Mouse (Mus musculus) MEL (cell line): ENCODE measurements around the gene Nrbp1. TPM values are rescaled to one million over a fixed set of nuclear protein-coding genes. Genes with fewer than 3 reads are reported as not detected.

ENCODE experiments used
- DNase-seq: peaks from one replicate; pipeline ENCODE4 v3.0.0; 2011; ENCODE audit warnings: low read depth, low spot score
- H3K27ac ChIP-seq: 2 replicates; pipeline ENCODE4 v1.5.1; 2012; ENCODE audit warnings: low read depth, mild to moderate bottlenecking, control low read depth, low read length, moderate library complexity; ENCODE audit not compliant: control insufficient read depth
- H3K27me3 ChIP-seq, 2 experiments: fragments of 150-350 bp in 1 of 2; sonication (generic) in 1 of 2; 2 replicates each; pipeline ENCODE4 v1.6.1; 2012; ENCODE audit warnings: low read length in 2 of 2, mild to moderate bottlenecking in 2 of 2, improper control_type of control experiment in 1 of 2, moderate library complexity in 1 of 2; ENCODE audit not compliant: insufficient read depth in 2 of 2, control insufficient read depth in 1 of 2
- H3K36me3 ChIP-seq, 2 experiments: 2 replicates each; pipeline ENCODE4 v1.6.1; 2012 to 2014; ENCODE audit warnings: low read length in 2 of 2, improper control_type of control experiment in 1 of 2, inconsistent platforms in 1 of 2, mild to moderate bottlenecking in 1 of 2; ENCODE audit not compliant: insufficient read depth in 2 of 2, control insufficient read depth in 1 of 2
- H3K4me1 ChIP-seq, 2 experiments: fragments of 150-350 bp in 1 of 2; sonication (generic) in 1 of 2; 2 replicates each; pipeline ENCODE4 v1.6.1; 2012; ENCODE audit warnings: low read length in 2 of 2, improper control_type of control experiment in 1 of 2, mild to moderate bottlenecking in 1 of 2; ENCODE audit not compliant: insufficient read depth in 2 of 2, control insufficient read depth in 1 of 2
- H3K4me3 ChIP-seq, 2 experiments: fragments of 150-350 bp in 1 of 2; sonication (generic) in 1 of 2; 2 replicates each; pipeline ENCODE4 v1.5.1; 2012; ENCODE audit warnings: low read depth in 2 of 2, low read length in 2 of 2, mild to moderate bottlenecking in 2 of 2, moderate library complexity in 2 of 2, control low read depth in 1 of 2, improper control_type of control experiment in 1 of 2; ENCODE audit not compliant: control insufficient read depth in 1 of 2, insufficient read depth in 1 of 2
- H3K79me2 ChIP-seq: 2 replicates; pipeline ENCODE4 v1.6.1; 2012; ENCODE audit warnings: mild to moderate bottlenecking, low read length, moderate library complexity; ENCODE audit not compliant: control insufficient read depth, poor library complexity, insufficient read depth
- H3K9ac ChIP-seq: 2 replicates; pipeline ENCODE4 v1.6.1; 2012; ENCODE audit warnings: low read depth, mild to moderate bottlenecking, control low read depth, low read length, moderate library complexity; ENCODE audit not compliant: control insufficient read depth, poor library complexity, severe bottlenecking
- H3K9me3 ChIP-seq: fragments of 150-350 bp; sonication (generic); replicated peaks from 2 replicates; pipeline ENCODE4 v1.6.1; 2012; ENCODE audit warnings: mild to moderate bottlenecking, low read length, improper control_type of control experiment, moderate library complexity; ENCODE audit not compliant: insufficient read depth
- CHD1 ChIP-seq: IDR thresholded peaks from 2 replicates; pipeline ENCODE4 v1.6.1; 2012; ENCODE audit warnings: low read depth, mild to moderate bottlenecking, inconsistent platforms, low read length, improper control_type of control experiment
- CHD2 ChIP-seq: IDR thresholded peaks from 2 replicates; pipeline ENCODE4 v1.6.1; 2011; ENCODE audit warnings: low read length, improper control_type of control experiment
- CTCF ChIP-seq, 3 experiments: IDR thresholded peaks in 2 of 3; conservative IDR thresholded peaks in 1 of 3; 2 replicates each; pipeline ENCODE4 v1.5.1; 2011 to 2012; ENCODE audit warnings: low read length in 3 of 3, low read depth in 2 of 3, mild to moderate bottlenecking in 2 of 3, improper control_type of control experiment in 1 of 3, inconsistent platforms in 1 of 3, mixed read lengths in 1 of 3, moderate library complexity in 1 of 3; ENCODE audit not compliant: control insufficient read depth in 1 of 3, insufficient read depth in 1 of 3, poor library complexity in 1 of 3, severe bottlenecking in 1 of 3
- E2F4 ChIP-seq: IDR thresholded peaks from 2 replicates; pipeline ENCODE4 v1.6.1; 2011; ENCODE audit warnings: low read depth, low read length, improper control_type of control experiment, borderline replicate concordance
- ELF1 ChIP-seq: IDR thresholded peaks from 2 replicates; pipeline ENCODE4 v1.6.1; 2014; ENCODE audit warnings: low read depth, mild to moderate bottlenecking, inconsistent platforms, low read length, improper control_type of control experiment, moderate library complexity
- EP300 ChIP-seq, 2 experiments: IDR thresholded peaks; 2 replicates each; pipeline ENCODE4 v1.6.1; 2011; ENCODE audit warnings: improper control_type of control experiment in 2 of 2, low read length in 2 of 2, low read depth in 1 of 2, mild to moderate bottlenecking in 1 of 2
- ETS1 ChIP-seq: IDR thresholded peaks from 2 replicates; pipeline ENCODE4 v1.6.1; 2012; ENCODE audit warnings: low read depth, mild to moderate bottlenecking, inconsistent platforms, low read length, improper control_type of control experiment, moderate library complexity
- GABPA ChIP-seq: IDR thresholded peaks from 2 replicates; pipeline ENCODE4 v1.6.1; 2012; ENCODE audit warnings: low read depth, mild to moderate bottlenecking, inconsistent platforms, low read length, improper control_type of control experiment, moderate library complexity
- GATA1 ChIP-seq: IDR thresholded peaks from 2 replicates; pipeline ENCODE4 v1.6.1; 2011; ENCODE audit warnings: low read depth, low read length, improper control_type of control experiment
- HCFC1 ChIP-seq: IDR thresholded peaks from 2 replicates; pipeline ENCODE4 v1.6.1; 2012; ENCODE audit warnings: low read depth, mild to moderate bottlenecking, inconsistent platforms, low read length, improper control_type of control experiment, moderate library complexity
- KAT2A ChIP-seq: conservative IDR thresholded peaks from 2 replicates; pipeline ENCODE4 v1.6.1; 2012; ENCODE audit warnings: low read depth, low read length, improper control_type of control experiment, inconsistent platforms
- MAFK ChIP-seq: IDR thresholded peaks from 2 replicates; pipeline ENCODE4 v1.6.1; 2011; ENCODE audit warnings: low read depth, mild to moderate bottlenecking, low read length, improper control_type of control experiment, borderline replicate concordance
- MAX ChIP-seq: IDR thresholded peaks from 2 replicates; pipeline ENCODE4 v1.6.1; 2011; ENCODE audit warnings: low read length, improper control_type of control experiment
- MAZ ChIP-seq: IDR thresholded peaks from 2 replicates; pipeline ENCODE4 v1.6.1; 2012; ENCODE audit warnings: low read depth, mild to moderate bottlenecking, inconsistent platforms, low read length, improper control_type of control experiment
- MEF2A ChIP-seq: IDR thresholded peaks from 2 replicates; pipeline ENCODE4 v1.6.1; 2014; ENCODE audit warnings: low read depth, mild to moderate bottlenecking, inconsistent platforms, low read length, improper control_type of control experiment; ENCODE audit not compliant: poor library complexity, insufficient replicate concordance, severe bottlenecking; ENCODE audit errors: extremely low read depth
- MXI1 ChIP-seq: IDR thresholded peaks from 2 replicates; pipeline ENCODE4 v1.6.1; 2011; ENCODE audit warnings: mild to moderate bottlenecking, low read depth, low read length, improper control_type of control experiment
- MYB ChIP-seq: IDR thresholded peaks from 2 replicates; pipeline ENCODE4 v1.6.1; 2011; ENCODE audit warnings: mild to moderate bottlenecking, low read depth, low read length, improper control_type of control experiment
- MYC ChIP-seq: IDR thresholded peaks from 2 replicates; pipeline ENCODE4 v1.6.1; 2011; ENCODE audit warnings: low read depth, mild to moderate bottlenecking, low read length, improper control_type of control experiment, moderate library complexity
- NELFE ChIP-seq: IDR thresholded peaks from 2 replicates; pipeline ENCODE4 v1.6.1; 2011; ENCODE audit warnings: low read depth, low read length, improper control_type of control experiment
- NRF1 ChIP-seq: IDR thresholded peaks from 2 replicates; pipeline ENCODE4 v1.6.1; 2014; ENCODE audit warnings: low read depth, mild to moderate bottlenecking, inconsistent platforms, low read length, improper control_type of control experiment, moderate library complexity; ENCODE audit not compliant: poor library complexity, insufficient read depth, severe bottlenecking
- POLR2A ChIP-seq, 2 experiments: IDR thresholded peaks; 2 replicates each; pipeline ENCODE4 v1.6.1; 2011 to 2012; ENCODE audit warnings: low read length in 2 of 2, mild to moderate bottlenecking in 2 of 2, control low read depth in 1 of 2, improper control_type of control experiment in 1 of 2, low read depth in 1 of 2, moderate library complexity in 1 of 2; ENCODE audit not compliant: control insufficient read depth in 1 of 2, insufficient read depth in 1 of 2, poor library complexity in 1 of 2
- POLR2AphosphoS2 ChIP-seq: IDR thresholded peaks from 2 replicates; pipeline ENCODE4 v1.6.1; 2011; ENCODE audit warnings: low read length, improper control_type of control experiment
- POLR2AphosphoS5 ChIP-seq: IDR thresholded peaks from 2 replicates; pipeline ENCODE4 v1.6.1; 2012; ENCODE audit warnings: low read depth, borderline replicate concordance, mild to moderate bottlenecking, inconsistent platforms, low read length, moderate library complexity, mixed read lengths
- RAD21 ChIP-seq: IDR thresholded peaks from 2 replicates; pipeline ENCODE4 v1.6.1; 2011; ENCODE audit warnings: mild to moderate bottlenecking, low read depth, low read length, improper control_type of control experiment
- RCOR1 ChIP-seq: IDR thresholded peaks from 2 replicates; pipeline ENCODE4 v1.6.1; 2012; ENCODE audit warnings: low read depth, mild to moderate bottlenecking, inconsistent platforms, low read length, improper control_type of control experiment
- SIN3A ChIP-seq: IDR thresholded peaks from 2 replicates; pipeline ENCODE4 v1.6.1; 2012; ENCODE audit warnings: low read length, improper control_type of control experiment, inconsistent platforms
- TBP ChIP-seq: IDR thresholded peaks from 2 replicates; pipeline ENCODE4 v1.8.0; 2011; ENCODE audit warnings: low read depth, low read length, improper control_type of control experiment
- TCF12 ChIP-seq: IDR thresholded peaks from 2 replicates; pipeline ENCODE4 v1.6.1; 2014; ENCODE audit warnings: low read depth, mild to moderate bottlenecking, inconsistent platforms, low read length, improper control_type of control experiment, moderate library complexity
- UBTF ChIP-seq: IDR thresholded peaks from 2 replicates; pipeline ENCODE4 v1.6.1; 2012; ENCODE audit warnings: low read depth, mild to moderate bottlenecking, inconsistent platforms, low read length, improper control_type of control experiment, moderate library complexity, borderline replicate concordance; ENCODE audit not compliant: insufficient read depth
- USF1 ChIP-seq: IDR thresholded peaks from 2 replicates; pipeline ENCODE4 v1.6.1; 2014; ENCODE audit warnings: low read depth, mild to moderate bottlenecking, inconsistent platforms, low read length, improper control_type of control experiment, moderate library complexity
- USF2 ChIP-seq, 2 experiments: IDR thresholded peaks; 2 replicates each; pipeline ENCODE4 v1.6.1; 2011 to 2012; ENCODE audit warnings: improper control_type of control experiment in 2 of 2, low read length in 2 of 2, borderline replicate concordance in 1 of 2, inconsistent platforms in 1 of 2, low read depth in 1 of 2, mild to moderate bottlenecking in 1 of 2; ENCODE audit not compliant: insufficient read depth in 1 of 2
- ZC3H11A ChIP-seq: IDR thresholded peaks from 2 replicates; pipeline ENCODE4 v1.6.1; 2012; ENCODE audit warnings: low read depth, mild to moderate bottlenecking, inconsistent platforms, low read length, improper control_type of control experiment
- ZKSCAN1 ChIP-seq: IDR thresholded peaks from 2 replicates; pipeline ENCODE4 v1.6.1; 2012; ENCODE audit warnings: low read depth, mild to moderate bottlenecking, inconsistent platforms, low read length, improper control_type of control experiment, moderate library complexity
- ZMIZ1 ChIP-seq: IDR thresholded peaks from 2 replicates; pipeline ENCODE4 v1.6.1; 2012; ENCODE audit warnings: low read depth, mild to moderate bottlenecking, inconsistent platforms, low read length, improper control_type of control experiment, moderate library complexity
- ZNF384 ChIP-seq: IDR thresholded peaks from 2 replicates; pipeline ENCODE4 v1.6.1; 2012; ENCODE audit warnings: low read depth, mild to moderate bottlenecking, inconsistent platforms, low read length, improper control_type of control experiment
- polyA plus RNA-seq, 2 experiments: library from polyadenylated mRNA; stranded (reverse) in 1 of 2; unstranded in 1 of 2; fragments of >175 nt in 1 of 2; fragments of >200 nt in 1 of 2; gene quantifications; 2 replicates each; pipeline versions ENCODE4 v1.2.1 to v1.2.4; 2012; ENCODE audit warnings: low replicate concordance in 2 of 2, low read depth in 1 of 2; ENCODE audit not compliant: insufficient read length in 2 of 2, insufficient read depth in 1 of 2, missing spikeins in 1 of 2
- total RNA-seq: library from RNA; depleted of rRNA; stranded (reverse); fragments of 300-350 nt; gene quantifications from 2 replicates; pipeline ENCODE4 v1.2.3, GENCODE M21; 2012

Gene Nrbp1
- total and polyA plus RNA-seq, 3 experiments: 42.0 to 55.2 TPM; not detected in 1

DNA sequence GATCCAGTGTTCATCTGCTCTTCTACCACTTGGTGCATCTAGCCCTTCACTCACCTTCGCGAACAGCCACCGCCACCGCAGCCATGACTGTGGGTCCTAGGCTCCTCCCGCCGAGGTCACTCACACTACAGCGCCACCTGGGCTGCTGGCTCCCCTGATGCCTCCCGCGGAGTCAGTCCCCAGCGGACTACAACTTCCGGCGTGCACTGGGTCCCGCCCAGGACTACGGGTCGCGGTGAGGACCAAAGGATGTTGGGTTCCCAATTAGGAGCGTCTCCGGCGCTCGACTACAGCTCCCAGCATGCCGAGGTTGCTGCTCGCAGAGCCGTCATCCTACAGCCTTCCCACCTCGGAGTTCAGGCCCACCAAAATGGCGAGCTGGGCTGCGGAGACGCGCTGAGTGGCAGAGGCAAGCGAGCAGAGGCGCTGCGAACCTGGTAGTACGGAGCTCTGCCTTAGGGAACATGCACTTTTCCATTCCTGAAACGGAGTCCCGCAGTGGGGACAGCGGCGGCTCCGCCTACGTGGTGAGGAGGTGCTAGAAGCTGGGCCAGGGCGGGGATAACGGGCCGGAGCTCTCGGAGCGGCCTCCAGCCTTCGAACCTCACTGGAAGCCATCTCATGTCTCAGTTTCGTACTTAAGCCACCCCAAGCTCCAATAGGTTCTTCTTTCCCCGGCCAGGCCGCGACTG, 47.6 kb upstream of the Nrbp1 start, which contains the start of the genes Snx17 and Eif2b4:
Snx17 (plus strand) TSS at position 289 of the 692 bp plus-strand sequence.
Eif2b4 (minus strand) TSS at position 492 of the 692 bp plus-strand sequence.
- Histone ChIP-seq H3K9ac (peak within 1 kb of the TSS; percentile 86), H3K9me3 (no peaks in the 10 kb centered on the region), H3K36me3 (peaks cover 4 to 16% of the 10 kb centered on the region in 2 experiments), H3K4me1 (peaks cover 0 to 9% of the 10 kb centered on the region in 2 experiments; a peak in 1 of 4 replicates), H3K27me3 (no peaks in the 10 kb centered on the region), H3K79me2 (peaks cover 24% of the 10 kb centered on the region), H3K4me3 (peak within 1 kb of the TSS; percentile 66 to 82), H3K27ac (peak within 1 kb of the TSS; percentile 67)
- peak; percentile 100 for DNase-seq
- TF ChIP-seq EP300 (IDR thresholded peaks at IDR 0.05; ENCODE audit: low read depth in 1 of 2, low read length in 2 of 2) (peak in 1 of 2 experiments; percentile 64; a peak in 2 of 4 replicates), ZKSCAN1 (no peak), RCOR1 (0 out of 2 replicates have a peak, but pooled peaks have one; percentile 7), MAZ (peak; percentile 93; the same call in 1 of the 2 replicates), POLR2A (IDR thresholded peaks at IDR 0.05; ENCODE audit: control insufficient read depth in 1 of 2, insufficient read depth in 1 of 2, low read depth in 1 of 2, low read length in 2 of 2, poor library complexity in 1 of 2) (peak; percentile 88 to 91), NELFE (peak; percentile 84), ELF1 (peak; percentile 97), USF2 (IDR thresholded peaks at IDR 0.05; ENCODE audit: borderline replicate concordance in 1 of 2, insufficient read depth in 1 of 2, low read depth in 1 of 2, low read length in 2 of 2) (no peak), USF1 (peak; percentile 63), ETS1 (peak; percentile 75), UBTF (no peak), RAD21 (no peak), SIN3A (peak; percentile 100), ZNF384 (no peak), CHD1 (no peak; the same call in 1 of the 2 replicates), POLR2AphosphoS5 (peak; percentile 70), MYB (no peak), ZMIZ1 (peak; percentile 92), HCFC1 (peak; percentile 99), CHD2 (peak; percentile 66; the same call in 1 of the 2 replicates), KAT2A (peak; percentile 99), ZC3H11A (no peak), MEF2A (no peak; the same call in 1 of the 2 replicates), MYC (no peak; the same call in 1 of the 2 replicates), CTCF (IDR thresholded peaks at IDR 0.05 in 2 of 3, conservative IDR thresholded peaks at IDR 0.05 in 1 of 3; ENCODE audit: control insufficient read depth in 1 of 3, insufficient read depth in 1 of 3, low read depth in 2 of 3, low read length in 3 of 3, poor library complexity in 1 of 3, severe bottlenecking in 1 of 3) (peak in 2 of 3 experiments; percentile 82; a peak in 5 of 6 replicates), TBP (peak; percentile 87; the same call in 1 of the 2 replicates), GATA1 (no peak), E2F4 (peak; percentile 48; the same call in 1 of the 2 replicates), GABPA (peak; percentile 51; the same call in 1 of the 2 replicates), MXI1 (peak; percentile 96), NRF1 (peak; percentile 58), MAX (0 out of 2 replicates have a peak, but pooled peaks have one; percentile 82), TCF12 (peak; percentile 84), MAFK (no peak), POLR2AphosphoS2 (peak; percentile 78)
